Mouse (Mus musculus): Measurements from ENCODE around the gene Cebpe.

Gene Cebpe

DNA sequence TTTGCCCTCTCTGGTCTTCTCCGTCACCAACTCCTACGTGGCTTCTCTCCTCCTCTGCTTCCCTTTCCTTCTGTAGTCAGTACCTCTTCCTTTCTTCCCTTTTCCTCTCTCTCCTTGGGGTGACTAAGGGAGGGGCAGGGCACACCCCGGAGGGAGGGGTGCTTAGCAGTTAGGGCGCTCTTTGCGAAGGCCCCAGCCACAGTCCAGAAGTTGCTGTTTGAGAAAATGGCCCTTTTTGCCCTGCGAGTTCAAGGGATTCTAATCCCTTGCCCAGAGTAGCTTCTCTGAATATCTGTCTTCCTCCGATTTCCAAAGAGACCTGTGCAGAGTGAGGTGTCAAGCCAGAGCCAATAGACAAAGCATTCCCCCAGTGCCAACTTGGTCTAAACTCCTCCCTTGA lies at the start of gene Cebpe:
Gene Cebpe, minus strand, starts transcription at position 101 of the 400 bp plus-strand sequence.
- in situ Hi-C loops (cut with MboI, MseI), result loop anchor here (5.0 kb wide), 1 partner anchor 75 kb away; no protein-coding TSS in a partner anchor

DNA sequence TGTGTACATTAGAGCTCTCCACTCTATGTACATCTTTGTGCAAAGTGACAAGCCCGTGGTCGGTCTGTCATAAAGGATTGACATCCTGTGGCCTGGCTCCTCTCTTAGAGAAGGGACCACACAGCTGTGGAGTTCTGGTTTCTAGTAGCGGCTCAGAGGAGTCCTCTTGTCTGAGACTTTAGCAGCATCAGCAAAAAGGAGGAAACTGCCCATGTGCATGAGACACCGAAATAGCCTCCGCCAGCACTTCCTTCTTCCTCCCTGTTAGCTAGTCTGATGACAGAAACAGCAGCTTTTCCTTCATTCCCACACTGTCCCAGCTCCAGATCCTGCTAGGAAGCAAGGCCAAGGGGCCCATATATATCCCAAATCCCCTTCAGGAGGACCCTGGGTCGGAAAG lies 44.4 kb upstream of the Cebpe start:
- in situ Hi-C loops (cut with MboI, MseI), result no loop called here

DNA sequence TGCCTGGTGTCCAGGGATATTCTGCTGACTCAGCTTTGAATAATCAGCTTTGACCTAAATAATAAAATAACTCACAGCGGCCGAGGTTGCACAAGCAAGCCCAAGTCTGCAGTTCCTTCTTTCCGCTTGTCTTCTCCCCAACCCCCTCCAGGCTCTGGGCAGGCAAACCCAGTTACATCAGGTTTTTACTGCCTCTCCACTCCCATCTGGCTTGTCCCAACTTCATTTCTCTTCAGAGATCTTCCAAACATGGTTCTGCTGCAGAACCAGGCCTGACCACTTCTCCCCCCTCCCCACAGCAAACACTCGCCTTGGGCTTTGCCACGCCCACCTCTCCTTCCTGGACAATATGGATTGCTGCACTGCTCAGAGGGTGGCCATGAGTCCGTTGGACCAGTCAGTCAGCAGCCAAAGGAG lies 42.6 kb upstream of the Cebpe start:
- in situ Hi-C loops (cut with MboI, MseI), result loop anchor here (5.0 kb wide), 1 partner anchor 78 kb away; no protein-coding TSS in a partner anchor

DNA sequence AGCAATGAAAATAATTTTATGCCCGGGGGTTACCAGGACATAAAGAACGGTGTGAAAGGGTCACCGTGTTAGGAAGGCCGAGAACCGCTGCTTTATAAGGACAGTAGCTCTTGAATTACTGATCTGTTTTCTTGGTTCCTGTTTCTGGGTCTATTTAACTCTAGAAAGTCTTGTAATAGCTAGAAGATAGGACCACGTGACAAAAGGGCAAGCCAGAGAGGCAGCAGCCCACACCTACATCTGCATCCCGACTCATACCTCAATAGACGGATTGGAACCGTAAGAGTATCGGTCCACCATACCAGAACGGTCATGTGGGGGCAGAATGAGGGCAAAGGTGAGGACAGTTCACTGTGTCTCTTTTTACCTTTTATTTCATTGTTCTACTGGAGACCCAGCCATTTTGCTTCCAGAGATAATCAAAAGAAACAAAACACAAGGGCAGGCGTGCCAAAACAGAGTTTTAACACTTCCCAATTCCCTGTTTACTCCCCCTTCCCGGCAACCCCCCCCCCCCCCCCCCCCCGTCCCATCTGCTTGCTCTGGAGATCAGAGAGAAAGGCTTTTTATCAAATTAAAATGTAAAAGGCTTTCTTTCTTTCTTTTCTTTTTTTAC lies 42.1 kb upstream of the Cebpe start:
- in situ Hi-C loops (cut with MboI, MseI), result loop anchor here (5.0 kb wide), 1 partner anchor 78 kb away; no protein-coding TSS in a partner anchor

DNA sequence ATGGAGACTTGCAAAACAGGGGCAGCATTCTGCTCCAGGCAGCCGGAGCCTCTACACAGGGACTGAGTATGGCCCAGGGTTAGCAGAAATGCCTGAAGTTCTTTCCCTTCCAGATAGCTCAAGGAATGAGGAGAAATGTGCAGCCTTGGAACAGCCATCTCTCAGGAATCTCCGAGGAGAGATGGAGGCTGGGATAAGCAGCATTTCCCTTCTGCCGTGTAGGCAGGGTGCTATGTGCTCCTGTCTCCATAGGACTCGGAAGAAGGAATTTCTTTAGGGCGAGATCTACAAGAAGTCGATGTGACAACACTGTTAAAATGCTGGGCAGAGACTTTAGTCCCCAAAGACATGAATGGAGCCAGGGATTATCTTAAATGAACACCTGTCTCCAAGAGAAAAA lies 41.0 kb upstream of the Cebpe start:
- in situ Hi-C loops (cut with MboI, MseI), result loop anchor here (5.0 kb wide), 1 partner anchor 79 kb away; no protein-coding TSS in a partner anchor

DNA sequence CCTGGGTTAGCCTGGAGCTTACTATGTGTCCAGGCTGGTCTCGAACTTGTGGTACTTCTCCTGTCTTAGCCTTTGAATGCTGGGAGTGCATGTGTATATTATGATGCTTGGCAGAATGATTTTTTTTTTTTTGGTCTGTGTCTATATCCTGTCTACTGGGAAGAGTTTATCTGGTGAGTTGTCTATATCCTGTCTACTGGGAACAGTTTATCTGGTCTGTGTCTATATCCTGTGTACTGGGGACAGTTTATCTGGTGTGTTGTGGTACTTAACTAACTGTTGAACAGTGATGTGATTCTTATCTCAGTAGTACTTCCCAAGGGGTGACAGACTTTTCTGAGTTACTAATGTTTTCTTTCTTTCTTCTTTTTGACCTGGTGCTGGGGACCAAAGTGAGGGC lies 39.8 kb upstream of the Cebpe start:
- in situ Hi-C loops (cut with MboI, MseI), result loop anchor here (5.0 kb wide), 1 partner anchor 81 kb away; no protein-coding TSS in a partner anchor

DNA sequence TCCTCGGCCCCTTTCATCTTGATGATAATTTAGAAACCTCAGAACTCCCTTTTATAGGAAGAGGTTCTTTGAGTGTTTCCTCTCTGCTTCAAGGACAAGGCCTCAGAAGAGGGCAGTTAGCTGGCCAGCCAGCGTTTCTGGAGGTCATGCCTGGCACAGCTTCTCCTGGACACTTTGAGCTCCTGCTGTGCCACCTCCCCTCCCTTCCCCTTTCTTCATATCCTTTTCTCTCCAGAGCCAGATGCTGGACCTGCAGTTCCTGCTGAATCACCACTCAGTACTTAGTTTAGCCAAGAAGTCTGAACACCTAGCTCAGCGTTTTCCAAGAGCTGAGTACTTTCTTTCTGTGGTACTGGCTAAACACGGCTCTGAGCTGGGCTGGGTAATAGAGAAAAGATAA lies 37.3 kb upstream of the Cebpe start:
- in situ Hi-C loops (cut with MboI, MseI), result loop anchor here (10.0 kb wide), 1 partner anchor 364 kb away; no protein-coding TSS in a partner anchor

DNA sequence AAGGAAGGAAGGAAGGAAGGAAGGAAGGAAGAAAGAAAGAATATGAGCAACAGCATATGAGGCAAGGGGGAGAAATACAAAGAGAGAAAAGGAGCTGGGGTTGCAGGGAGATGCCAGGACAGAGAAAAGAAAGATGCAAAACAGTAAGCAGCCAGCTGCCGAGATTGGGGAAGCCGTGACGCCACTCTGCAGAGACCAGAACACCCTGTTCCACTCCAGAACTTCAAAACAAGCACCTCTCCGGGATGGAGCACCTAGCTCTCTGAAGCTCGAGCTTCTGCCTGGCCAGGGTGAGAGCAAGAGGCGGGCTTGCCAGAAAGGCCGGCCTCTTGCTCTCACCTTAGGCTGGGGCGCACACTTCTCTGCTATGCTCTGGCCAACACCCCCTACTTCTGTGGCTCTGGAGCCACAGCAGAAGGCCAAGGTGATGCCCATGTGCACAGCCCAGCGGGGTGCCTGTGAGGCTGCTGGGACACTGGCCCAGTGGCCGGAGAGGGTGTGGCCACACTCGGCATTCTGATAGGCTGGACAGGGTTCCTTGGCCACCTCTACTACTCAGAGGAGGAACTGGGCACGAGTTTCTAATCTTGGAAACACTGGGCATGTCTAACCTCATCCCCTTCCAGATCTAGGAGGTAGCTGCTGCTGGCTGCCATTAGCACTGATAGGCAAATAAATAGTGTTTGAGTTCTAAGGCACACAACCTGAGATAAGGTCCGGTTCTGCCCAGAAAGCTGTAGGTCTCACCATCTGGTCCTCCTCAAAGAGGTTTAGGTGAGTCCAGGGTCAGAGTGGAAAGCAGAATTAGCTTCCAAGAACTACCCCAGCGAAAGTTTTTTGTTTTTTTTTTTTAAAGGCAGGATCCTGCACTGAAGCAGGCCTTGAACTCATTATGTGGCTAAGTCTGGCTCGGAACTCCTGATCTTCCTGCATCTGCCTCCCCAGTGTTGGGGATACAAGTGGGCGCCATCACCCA lies 36.3 kb upstream of the Cebpe start:
- in situ Hi-C loops (cut with MboI, MseI), result loop anchor here (10.0 kb wide), 1 partner anchor 363 kb away; no protein-coding TSS in a partner anchor

DNA sequence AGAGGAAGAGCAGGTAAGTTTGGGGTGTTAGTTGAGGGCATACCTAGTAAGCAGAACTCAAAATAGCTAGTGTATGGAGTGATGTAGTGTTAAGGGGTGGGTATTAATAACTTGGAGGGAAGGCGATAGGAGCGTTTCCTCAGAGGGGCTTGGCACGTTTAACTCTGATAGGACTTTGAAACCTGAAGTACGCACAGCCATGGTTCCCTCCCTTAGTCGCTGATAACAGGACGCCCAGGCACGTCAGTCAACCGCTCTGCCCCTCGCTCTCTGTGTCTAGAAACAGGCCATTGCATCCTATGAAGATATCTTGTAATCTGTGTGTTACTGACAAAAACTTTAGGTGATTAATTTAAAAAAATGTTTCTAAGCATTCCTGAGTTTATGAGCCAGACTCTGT lies 34.1 kb upstream of the Cebpe start:
- in situ Hi-C loops (cut with MboI, MseI), result loop anchor here (10.0 kb wide), 1 partner anchor 361 kb away; no protein-coding TSS in a partner anchor

DNA sequence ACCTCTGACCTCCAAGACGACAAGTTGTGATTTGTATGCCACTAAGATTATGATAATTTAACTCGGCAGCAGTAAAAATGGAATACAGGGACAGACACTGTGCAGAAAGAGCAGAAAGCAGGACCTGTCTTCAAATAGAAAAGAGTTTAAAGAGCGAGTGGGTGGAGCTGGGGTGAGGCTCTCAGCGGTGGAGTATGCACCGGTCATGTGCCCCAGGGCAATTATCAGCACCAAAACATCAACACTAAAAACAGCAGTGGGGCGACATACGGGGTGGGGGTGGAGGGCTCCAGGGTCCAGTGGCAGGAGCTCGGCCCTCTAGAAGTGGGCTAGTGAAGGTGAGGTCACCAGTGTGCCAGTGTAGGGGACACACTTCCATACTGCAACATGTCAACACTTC lies 32.5 kb upstream of the Cebpe start:
- in situ Hi-C loops (cut with MboI, MseI), result loop anchor here (10.0 kb wide), 1 partner anchor 360 kb away; no protein-coding TSS in a partner anchor

DNA sequence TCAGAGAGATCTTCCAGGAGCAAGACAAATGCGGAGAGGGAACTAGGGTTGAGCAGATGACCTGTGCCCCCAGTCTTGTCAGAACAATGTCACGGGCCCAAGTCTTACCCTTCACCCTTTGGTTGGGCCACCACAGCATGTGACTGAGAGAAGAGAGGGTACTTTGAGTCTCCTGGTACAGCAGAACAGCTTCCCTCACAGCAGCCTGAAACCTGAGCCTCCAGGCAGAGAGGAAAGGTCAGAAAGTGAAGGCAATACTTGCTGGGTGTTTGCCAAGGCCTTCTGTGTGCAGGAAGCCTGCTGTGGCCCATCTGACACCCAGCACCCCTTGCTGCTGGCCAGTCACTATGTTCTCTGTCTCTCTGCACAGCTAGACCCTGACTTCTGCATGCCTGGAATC lies 30.4 kb upstream of the Cebpe start:
- in situ Hi-C loops (cut with MboI, MseI), result loop anchor here (10.0 kb wide), 1 partner anchor 358 kb away; no protein-coding TSS in a partner anchor

DNA sequence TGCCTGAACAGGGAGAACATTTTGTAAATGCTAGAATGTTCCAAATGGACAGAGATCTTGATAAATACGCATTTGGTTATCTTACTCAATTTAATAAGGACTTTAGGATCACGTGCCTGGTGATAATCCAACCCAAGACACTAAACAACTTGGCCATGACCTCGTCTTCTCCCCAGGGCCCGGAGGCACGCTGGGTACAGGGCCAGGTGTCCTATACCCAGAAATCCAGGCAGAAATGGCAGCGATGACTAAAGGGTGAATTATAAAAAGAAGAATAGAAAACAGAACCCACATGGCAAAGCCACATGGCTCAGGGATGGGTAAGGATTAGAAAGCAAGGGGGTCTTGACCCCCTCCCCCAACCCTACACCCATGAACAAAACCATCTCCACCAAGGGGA lies 29.7 kb upstream of the Cebpe start:
- in situ Hi-C loops (cut with MboI, MseI), result loop anchor here (10.0 kb wide), 1 partner anchor 357 kb away; no protein-coding TSS in a partner anchor

DNA sequence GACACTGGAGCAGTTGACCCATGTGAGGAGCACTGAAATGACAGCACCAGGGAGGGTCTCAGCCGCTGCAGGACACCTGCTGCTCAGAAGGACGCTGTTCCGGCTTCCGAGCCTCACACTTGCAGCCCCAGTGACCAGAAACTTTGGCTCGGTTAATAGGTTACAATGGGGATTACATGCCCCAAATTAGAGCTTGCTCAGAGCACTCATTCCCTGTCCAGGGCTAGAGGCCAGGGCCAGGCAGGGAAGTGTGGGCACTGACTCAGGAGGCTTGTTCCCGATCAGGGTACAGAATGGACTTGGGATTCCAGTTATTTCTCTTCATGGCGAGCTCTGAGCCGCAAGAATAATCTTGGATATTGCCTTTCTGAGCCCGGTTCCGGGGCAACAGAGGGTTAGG lies 25.7 kb upstream of the Cebpe start:
- in situ Hi-C loops (cut with MboI, MseI), result no loop called here

DNA sequence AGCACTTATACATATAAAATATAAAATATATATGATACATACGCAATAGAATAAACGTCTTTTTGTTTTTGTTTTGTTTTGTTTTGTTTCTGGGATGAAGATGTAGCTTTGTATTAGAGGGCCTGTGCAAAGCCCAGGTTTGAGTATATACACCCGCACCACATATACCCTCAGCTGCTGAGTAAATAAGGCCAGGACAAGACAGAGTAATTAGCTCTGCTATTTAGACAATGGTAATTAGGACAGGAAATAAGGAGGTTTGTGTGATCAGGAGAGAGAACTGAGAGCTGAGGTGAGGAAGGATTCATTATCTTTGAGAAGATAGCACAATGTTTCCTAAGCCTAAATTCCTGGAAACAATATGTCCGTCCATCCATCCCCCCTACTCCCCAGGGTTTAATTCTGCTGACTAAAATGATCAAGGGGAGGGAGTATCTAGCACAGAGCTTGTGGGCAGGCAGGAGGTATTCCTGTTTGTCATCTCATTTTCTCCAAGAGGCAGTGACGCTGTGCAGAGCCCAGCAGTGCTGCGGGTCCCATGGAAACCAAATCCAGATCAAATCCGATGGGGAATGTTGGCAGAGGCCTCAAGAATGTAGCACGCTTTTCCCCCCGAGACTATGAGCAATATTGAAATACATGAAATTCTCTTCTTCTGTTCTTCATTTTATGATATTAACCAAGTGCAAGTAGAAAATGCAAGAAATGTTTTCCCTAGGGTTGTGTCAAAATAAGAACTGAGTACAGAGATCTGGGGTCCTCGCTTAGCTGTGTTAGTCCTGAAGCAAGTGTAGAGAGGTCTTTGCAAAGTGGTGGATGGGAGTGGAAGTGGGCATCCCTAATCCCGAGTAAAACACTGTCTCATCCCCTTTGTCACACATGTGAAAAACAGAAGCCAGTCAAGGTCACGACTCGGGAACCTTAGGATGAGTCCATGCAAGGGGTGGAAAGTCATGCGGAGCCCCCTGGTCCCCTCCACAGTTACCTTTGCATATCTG lies 24.9 kb upstream of the Cebpe start:
- in situ Hi-C loops (cut with MboI, MseI), result no loop called here

DNA sequence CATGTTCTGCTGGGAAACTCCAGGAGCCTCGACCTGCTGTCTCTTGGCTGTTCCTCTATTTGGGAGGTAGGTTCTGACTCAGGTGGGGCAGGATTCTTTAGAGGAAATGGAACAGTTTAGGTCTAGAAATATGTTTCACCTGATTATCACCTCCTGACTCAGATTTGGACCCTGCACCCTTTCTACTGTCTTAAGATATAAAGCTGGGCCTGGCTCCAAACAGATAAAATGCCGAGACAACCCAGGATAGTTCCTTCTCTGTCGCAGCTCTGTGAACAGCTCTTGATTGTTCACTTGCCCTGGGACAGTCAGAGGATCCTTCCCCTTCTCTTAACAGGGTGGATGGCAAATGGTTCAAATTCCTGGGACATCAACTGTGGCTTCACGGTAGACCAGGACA lies 23.2 kb upstream of the Cebpe start:
- in situ Hi-C loops (cut with MboI, MseI), result no loop called here

DNA sequence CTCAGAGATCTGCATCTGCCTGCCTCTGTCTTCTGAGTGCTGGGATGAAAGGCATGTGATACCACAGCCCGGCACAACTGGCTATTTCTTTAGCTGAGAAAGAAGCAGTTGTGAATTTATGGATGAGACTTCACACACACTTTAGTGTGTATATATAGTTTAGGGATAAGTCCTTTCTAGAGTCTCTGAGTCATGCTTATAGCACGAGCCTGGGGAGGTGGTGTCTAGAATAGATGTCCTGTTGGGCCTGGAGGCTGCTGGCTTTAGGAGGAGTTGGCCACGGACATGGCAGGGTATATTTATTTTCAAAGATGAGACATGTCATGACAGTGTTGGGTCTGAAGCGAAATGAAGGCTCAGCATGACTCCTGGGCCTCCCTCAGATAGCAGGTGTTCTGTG lies 22.0 kb upstream of the Cebpe start:
- in situ Hi-C loops (cut with MboI, MseI), result no loop called here

DNA sequence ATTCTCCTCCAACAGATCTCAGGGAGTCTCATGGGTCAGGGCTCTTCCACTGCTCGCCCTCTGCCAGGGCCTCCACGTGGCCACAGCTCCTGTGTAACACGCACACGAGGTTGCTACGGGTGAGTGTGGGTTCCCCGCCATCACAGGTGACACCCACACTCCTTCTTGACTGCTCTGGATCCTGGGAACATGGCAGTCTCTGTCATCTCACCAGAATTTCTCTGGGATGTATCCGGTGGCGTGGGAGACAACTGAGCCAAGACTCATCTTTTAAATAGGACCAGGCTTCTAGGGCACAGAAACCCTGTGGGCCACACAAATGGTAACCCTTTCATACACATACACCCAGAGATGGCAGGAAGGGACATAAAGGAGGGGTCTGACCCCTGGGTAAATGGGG lies 20.2 kb upstream of the Cebpe start:
- in situ Hi-C loops (cut with MboI, MseI), result no loop called here

DNA sequence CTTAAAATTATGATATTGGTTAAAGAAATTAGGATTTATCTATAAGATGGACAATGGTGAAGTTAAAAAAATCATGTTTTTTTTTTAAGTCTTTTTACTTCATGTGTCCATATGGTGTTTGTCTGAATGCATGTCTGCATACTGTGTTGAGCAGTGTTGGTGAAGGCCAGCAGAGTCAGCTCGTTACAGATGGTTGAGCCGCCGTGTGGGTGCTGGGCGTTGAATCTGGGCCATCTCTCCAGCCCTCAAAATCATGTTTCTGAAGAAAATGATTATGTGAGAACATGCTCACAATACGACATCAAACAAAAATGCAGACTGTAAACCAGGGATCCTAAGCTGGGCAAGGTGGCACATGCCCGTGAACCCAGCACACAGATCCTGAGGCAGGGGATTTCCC lies 18.3 kb upstream of the Cebpe start:
- in situ Hi-C loops (cut with MboI, MseI), result no loop called here

DNA sequence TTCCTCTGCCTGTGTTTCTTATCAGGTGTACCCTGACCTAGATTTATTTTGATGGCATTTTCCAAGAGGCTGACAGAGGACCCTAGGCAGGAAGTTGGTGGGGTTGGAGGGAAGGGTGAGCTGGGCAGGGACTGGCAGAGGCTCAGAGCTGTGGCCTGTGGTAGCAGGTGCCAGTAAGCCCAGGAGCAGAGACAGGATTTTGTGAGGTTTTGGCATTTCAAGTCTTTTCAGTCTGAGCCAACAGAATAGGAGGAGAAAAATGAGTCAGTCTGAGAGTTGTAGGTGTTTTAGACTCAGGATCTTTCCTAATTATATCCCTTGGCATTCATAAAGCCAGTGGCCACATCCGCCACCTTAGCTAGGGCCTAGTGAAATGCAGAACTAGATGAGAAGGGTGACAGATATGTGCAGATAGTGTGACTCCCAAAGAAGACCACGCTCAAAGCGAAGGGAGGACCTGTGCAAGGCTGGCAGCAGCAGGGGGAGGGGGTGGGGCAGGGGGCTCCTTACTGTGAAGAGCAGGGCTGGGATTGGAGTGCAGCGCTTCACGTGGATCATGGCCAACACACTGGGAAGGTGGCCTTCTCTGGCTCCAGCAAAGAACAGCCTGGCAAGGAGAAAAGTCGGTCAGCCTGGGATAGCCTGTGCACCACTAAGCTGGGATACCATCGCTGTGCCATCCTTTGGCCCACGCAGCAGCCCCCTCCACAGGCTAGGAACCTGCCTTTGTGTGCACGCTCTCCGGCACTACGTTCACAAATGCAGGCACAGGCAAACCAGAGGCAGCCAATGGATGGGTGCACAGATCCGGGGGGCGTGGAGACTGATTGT lies 17.1 kb upstream of the Cebpe start:
- in situ Hi-C loops (cut with MboI, MseI), result no loop called here

DNA sequence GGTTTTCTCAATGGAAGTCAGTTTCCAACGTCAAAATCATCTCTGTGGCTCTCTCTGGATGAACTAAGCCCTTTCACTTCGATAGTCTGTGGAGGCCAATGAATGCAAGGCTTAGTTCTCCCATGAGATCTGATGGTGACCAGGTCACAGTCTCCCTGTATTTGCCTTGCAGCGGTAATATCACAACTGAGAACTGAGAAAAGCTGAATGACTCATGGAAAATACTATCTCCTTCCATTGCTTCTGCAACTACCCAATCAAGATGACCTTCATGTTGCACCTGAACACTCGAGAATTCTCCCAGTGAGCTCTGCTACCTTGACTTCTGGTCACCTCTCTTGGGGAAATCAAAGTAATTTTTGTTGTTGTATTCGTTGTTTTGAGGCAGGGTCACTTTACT lies 15.6 kb upstream of the Cebpe start:
- in situ Hi-C loops (cut with MboI, MseI), result no loop called here

All from T-helper 2 cell (primary cell).